In the genomic region with DNA sequence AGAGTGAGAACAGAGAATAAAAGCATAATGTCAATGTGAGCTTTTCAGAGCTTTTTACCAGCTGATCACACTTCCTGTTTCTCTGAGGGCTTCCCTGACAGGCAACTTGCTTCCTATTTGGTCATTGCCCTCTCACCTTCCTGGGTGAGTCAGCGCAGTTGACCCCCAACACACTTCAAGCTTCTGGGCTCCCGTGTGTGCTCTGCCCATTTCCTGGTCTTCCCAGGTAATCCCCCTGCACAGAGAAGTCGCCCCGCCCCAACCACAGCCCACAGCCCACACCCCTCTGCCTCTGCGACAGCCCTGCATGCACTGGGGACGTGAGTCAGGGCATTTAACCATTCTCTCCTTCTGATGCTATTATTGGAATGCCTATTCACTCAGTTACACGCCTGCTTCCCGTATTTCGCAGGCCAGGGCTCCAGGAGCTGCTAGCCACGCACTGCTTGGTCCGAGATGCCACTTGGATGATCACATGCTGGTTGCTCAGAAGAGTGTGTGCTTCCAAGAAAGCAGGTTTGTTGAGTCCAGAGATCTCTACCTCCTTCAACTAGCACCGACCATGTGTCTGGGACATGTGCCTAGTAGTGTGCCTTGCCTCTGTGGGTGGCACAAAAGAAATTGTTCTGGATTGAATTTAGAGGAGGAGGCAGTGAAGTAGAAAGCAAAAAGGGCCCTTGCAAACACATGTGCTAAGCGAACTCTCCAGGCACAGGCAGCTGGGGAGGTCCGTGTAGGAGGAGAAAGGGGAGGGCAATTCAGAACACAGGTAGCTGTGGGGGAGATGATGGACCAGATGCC, we compare ENCODE assay signal across 9 mouse cellular contexts.
DNase-seq lines count a peak whose midpoint lies in the region; ATAC-seq and TF ChIP-seq lines count a peak whose summit lies in the region.
"Had no signal": no experiment of that assay in that cellular context is flagged by ENCODE, and none has a peak within 500 bp of the region (broad histone marks: within the 10 kb centered on the region; RNA-seq: fewer than 3 reads in every experiment).

No protein-coding gene starts in this region.

- H3K4me2 ChIP-seq in heart, postnatal 0 days (ENCODE audit: low read depth, low read length) = peak overlapping the region; percentile 50
- H3K4me2 ChIP-seq: hindbrain, embryonic 15.5 days had no signal

- no peak for TF ChIP-seq EP300 in heart, postnatal 0 days (IDR thresholded peaks at IDR 0.05; ENCODE audit: low read depth)

- peaks cover 10% of the 10 kb centered on the region for H3K4me1 ChIP-seq in heart, postnatal 0 days (ENCODE audit: control insufficient read depth, insufficient read depth)
- no peaks in the 10 kb centered on the region for H3K4me1 ChIP-seq in liver, adult 2 months (ENCODE audit: control insufficient read depth, insufficient read depth, low read length)
- peaks cover 16% of the 10 kb centered on the region for H3K4me1 ChIP-seq in olfactory bulb, adult 2 months (ENCODE audit: control insufficient read depth, insufficient read depth, low read length)

- no peaks in the 10 kb centered on the region for H3K36me3 ChIP-seq in heart, postnatal 0 days (replicated peaks; ENCODE audit: control insufficient read depth, insufficient read depth, low read length)
- no peaks in the 10 kb centered on the region for H3K36me3 ChIP-seq in liver, adult 2 months (ENCODE audit: control insufficient read depth, insufficient read depth, low read length)
- H3K36me3 ChIP-seq: hindbrain, embryonic 15.5 days had no signal

- H3K79me2 ChIP-seq in liver, adult 2 months (ENCODE audit: control insufficient read depth, insufficient read depth, low read length) = no peaks in the 10 kb centered on the region

- no peak for TF ChIP-seq POLR2A in liver, adult 2 months (IDR thresholded peaks at IDR 0.05; ENCODE audit: extremely low read depth, insufficient read depth, low read length)
- no peak for TF ChIP-seq POLR2A in olfactory bulb, adult 2 months (IDR thresholded peaks at IDR 0.05; ENCODE audit: insufficient read depth, low read depth, low read length)

- intact Hi-C loops in left cerebral cortex, postnatal 4 days (cut with DNase I) = no loop called here

- peak; percentile 59 to 77 for DNase-seq in left cerebral cortex, adult 18-20 months (ENCODE audit: low spot score in 2 of 2)
- no peak for DNase-seq in left cerebral cortex, postnatal 4 days
- peak; percentile 37 for DNase-seq in adipocyte (ENCODE audit: low spot score)
- peak; percentile 51 for DNase-seq in heart, postnatal 0 days (ENCODE audit: low spot score)
- peak; percentile 18 for DNase-seq in liver, adult 2 months (ENCODE audit: extremely low read depth, low read depth, low spot score)
- no peak for DNase-seq in cerebellum, adult 11-12 months
- DNase-seq in ovary, postnatal 36 days (ENCODE audit: low spot score) = no peak

- H3K9ac ChIP-seq in heart, postnatal 0 days (replicated peaks; ENCODE audit: low read depth, low read length) = no peak overlapping the region
- no peak overlapping the region for H3K9ac ChIP-seq in liver, adult 2 months (ENCODE audit: low read depth, low read length)
- H3K9ac ChIP-seq: hindbrain, embryonic 15.5 days had no signal

- H3K27me3 ChIP-seq in heart, postnatal 0 days (ENCODE audit: control insufficient read depth, insufficient read depth, low read length) = no peaks in the 10 kb centered on the region
- no peaks in the 10 kb centered on the region for H3K27me3 ChIP-seq in liver, adult 2 months (ENCODE audit: control insufficient read depth, insufficient read depth, low read length)
- H3K27me3 ChIP-seq: hindbrain, embryonic 15.5 days had no signal

- H3K9me3 ChIP-seq in heart, postnatal 0 days (replicated peaks; ENCODE audit: control insufficient read depth, low read length) = no peaks in the 10 kb centered on the region
- H3K9me3 ChIP-seq: hindbrain, embryonic 15.5 days had no signal

- H3K27ac ChIP-seq in heart, postnatal 0 days (ENCODE audit: low read depth) = no peak overlapping the region
- no peak overlapping the region for H3K27ac ChIP-seq in liver, adult 2 months (replicated peaks; ENCODE audit: insufficient read depth, low read depth, low read length)
- H3K27ac ChIP-seq in olfactory bulb, adult 2 months (ENCODE audit: insufficient read depth, low read depth, low read length) = peak overlapping the region; percentile 1; the same call in 1 of the 2 replicates
- H3K27ac ChIP-seq: hindbrain, embryonic 15.5 days had no signal

- 21% methylated on average over 14 of the region's 14 CpGs for WGBS in heart, postnatal 0 days
- 66% methylated on average over 14 of the region's 14 CpGs for WGBS in liver, adult 2 months
- 28% methylated on average over 14 of the region's 14 CpGs for WGBS in olfactory bulb, adult 2 months

- 0 out of 2 replicates have a peak overlapping the region, but pooled peaks have one; percentile 17 for H3K4me3 ChIP-seq in heart, postnatal 0 days (ENCODE audit: low read depth, low read length)
- H3K4me3 ChIP-seq in liver, adult 2 months (ENCODE audit: insufficient read depth, low read depth, low read length) = no peak overlapping the region
- H3K4me3 ChIP-seq in olfactory bulb, adult 2 months (ENCODE audit: insufficient read depth, low read depth, low read length) = no peak overlapping the region
- H3K4me3 ChIP-seq: hindbrain, embryonic 15.5 days had no signal

- no peak for TF ChIP-seq CTCF in heart, postnatal 0 days (IDR thresholded peaks at IDR 0.05; ENCODE audit: low read depth)
- no peak for TF ChIP-seq CTCF in liver, adult 2 months (IDR thresholded peaks at IDR 0.05; ENCODE audit: low read depth, low read length)
- TF ChIP-seq CTCF in olfactory bulb, adult 2 months (IDR thresholded peaks at IDR 0.05; ENCODE audit: insufficient read depth, low read depth, low read length) = no peak

- ATAC-seq in heart, postnatal 0 days (ENCODE audit: insufficient read depth, low read depth) = peak; percentile 62

Comparison
In these comparisons a context has a peak if more than half of its experiments do, and no peak if none do; other contexts are left out.
1. DNase-seq: peak in left cerebral cortex, adult 18-20 months (2 of 2), adipocyte (single experiment), heart, postnatal 0 days (single experiment) and liver, adult 2 months (single experiment); none in left cerebral cortex, postnatal 4 days (single experiment), cerebellum, adult 11-12 months (single experiment) and ovary, postnatal 36 days (single experiment).